Comparison of ENCODE assay signal across 15 mouse cellular contexts in genomic region chr6:33992213-33993034, GRCm38 (mm10). TPM values are rescaled to one million over a fixed set of nuclear protein-coding genes. Genes with fewer than 3 reads are reported as not detected.
DNase-seq lines count a peak whose midpoint lies in the region; ATAC-seq and TF ChIP-seq lines count a peak whose summit lies in the region.
"Had no signal": no experiment of that assay in that cellular context is flagged by ENCODE, and none has a peak within 500 bp of the region (broad histone marks: within the 10 kb centered on the region; RNA-seq: fewer than 3 reads in every experiment).

No protein-coding gene starts in this region.

- H3K4me1 ChIP-seq in forebrain, embryonic 12.5 days: peaks cover 23% of the 10 kb centered on the region
- peaks cover 10% of the 10 kb centered on the region for H3K4me1 ChIP-seq in limb, embryonic 10.5 days
- peaks cover 18% of the 10 kb centered on the region; the same call in 1 of the 2 replicates for H3K4me1 ChIP-seq in neural tube, embryonic 13.5 days (replicated peaks)
- H3K4me1 ChIP-seq: heart, embryonic 12.5 days had no signal

- H3K9me3 ChIP-seq in forebrain, embryonic 12.5 days: no peaks in the 10 kb centered on the region
- H3K9me3 ChIP-seq in limb, embryonic 10.5 days (replicated peaks): no peaks in the 10 kb centered on the region
- no peaks in the 10 kb centered on the region for H3K9me3 ChIP-seq in neural tube, embryonic 13.5 days
- H3K9me3 ChIP-seq: heart, embryonic 12.5 days had no signal

- intact Hi-C loops in left cerebral cortex, adult 2 months (cut with DNase I): no loop called here
- intact Hi-C loops in heart, postnatal 10 days (cut with DNase I): no loop called here

- peak; percentile 93 for ATAC-seq in forebrain, embryonic 12.5 days (ENCODE audit: low FRiP score)
- peak; percentile 84 for ATAC-seq in neural tube, embryonic 13.5 days (ENCODE audit: low read depth)
- no peak for ATAC-seq in erythroblast, adult 5-6 weeks (replicated peaks; ENCODE audit: low FRiP score, poor library complexity, severe bottlenecking)

- H3K4me3 ChIP-seq in left cerebral cortex, adult 2 months: peak overlapping the region; percentile 11; the same call in 1 of the 2 replicates
- 0 out of 2 replicates have a peak overlapping the region, but pooled peaks have one; percentile 2 for H3K4me3 ChIP-seq in forebrain, embryonic 12.5 days (replicated peaks)
- H3K4me3 ChIP-seq in limb, embryonic 10.5 days: peak overlapping the region; percentile 19; the same call in 1 of the 2 replicates
- H3K4me3 ChIP-seq in neural tube, embryonic 13.5 days: peak overlapping the region; percentile 10
- H3K4me3 ChIP-seq: erythroblast, embryonic 14.5 days; heart, embryonic 12.5 days had no signal

- H3K4me2 ChIP-seq in forebrain, embryonic 12.5 days: peak overlapping the region; percentile 31
- peak overlapping the region; percentile 45 for H3K4me2 ChIP-seq in neural tube, embryonic 13.5 days
- H3K4me2 ChIP-seq: heart, embryonic 12.5 days had no signal

- no peak for TF ChIP-seq CTCF in left cerebral cortex, adult 2 months (IDR thresholded peaks at IDR 0.05)

- H3K36me3 ChIP-seq in forebrain, embryonic 12.5 days (replicated peaks): no peaks in the 10 kb centered on the region
- no peaks in the 10 kb centered on the region for H3K36me3 ChIP-seq in limb, embryonic 10.5 days
- no peaks in the 10 kb centered on the region for H3K36me3 ChIP-seq in neural tube, embryonic 13.5 days
- H3K36me3 ChIP-seq: heart, embryonic 12.5 days had no signal

- H3K9ac ChIP-seq in forebrain, embryonic 12.5 days: no peak overlapping the region
- H3K9ac ChIP-seq in neural tube, embryonic 13.5 days: no peak overlapping the region
- H3K9ac ChIP-seq: heart, embryonic 12.5 days had no signal

- DNase-seq in left cerebral cortex, adult 2 months (ENCODE audit: extremely low spot score in 1 of 2, low spot score in 2 of 2): no peak
- DNase-seq in left cerebral cortex, adult 11 months (ENCODE audit: low spot score): no peak
- no peak for DNase-seq in limb, embryonic 10.5 days (ENCODE audit: low spot score)
- no peak for DNase-seq in kidney, adult 9 months
- DNase-seq in heart, postnatal 10 days: no peak
- DNase-seq: adrenal gland, postnatal 25 days; B cell, adult 2 months; cerebellum, adult 8-10 months; layer of hippocampus, adult 9-11 months had no signal

- no peak overlapping the region for H3K27ac ChIP-seq in left cerebral cortex, adult 2 months
- H3K27ac ChIP-seq in forebrain, embryonic 12.5 days: peak overlapping the region; percentile 68
- no peak overlapping the region for H3K27ac ChIP-seq in limb, embryonic 10.5 days
- peak overlapping the region; percentile 67 for H3K27ac ChIP-seq in neural tube, embryonic 13.5 days (replicated peaks)

- WGBS in forebrain, embryonic 12.5 days: 25% methylated on average over 24 of the region's 24 CpGs
- WGBS in limb, embryonic 10.5 days: 43% methylated on average over 24 of the region's 24 CpGs
- 26% methylated on average over 24 of the region's 24 CpGs for WGBS in neural tube, embryonic 13.5 days

- H3K27me3 ChIP-seq in forebrain, embryonic 12.5 days: no peaks in the 10 kb centered on the region
- no peaks in the 10 kb centered on the region for H3K27me3 ChIP-seq in limb, embryonic 10.5 days (ENCODE audit: low read depth, poor library complexity, severe bottlenecking)
- H3K27me3 ChIP-seq in neural tube, embryonic 13.5 days: no peaks in the 10 kb centered on the region
- H3K27me3 ChIP-seq: heart, embryonic 12.5 days had no signal

RNA-seq across cellular contexts. Expression of gene Lrguk, which starts 36.8 kb away (rescaled TPM):
- total RNA-seq in left cerebral cortex, adult 2 months (2021): 1 to 10 TPM; 2.9 to 3.3 TPM
- 0.90 and 0.98 TPM in 2 replicates for polyA plus RNA-seq in forebrain, embryonic 12.5 days (2016; fragmentation: Nextera tagmentation; extraction: Ambion mirVana)
- 0.81 and 1.3 TPM in 2 replicates for polyA plus RNA-seq in limb, embryonic 10.5 days (2016; fragmentation: Nextera tagmentation; extraction: Ambion mirVana)
- 1.2 and 1.4 TPM in 2 replicates for polyA plus RNA-seq in neural tube, embryonic 13.5 days (2015; fragmentation: Nextera tagmentation; extraction: Ambion mirVana)
- total RNA-seq in heart, postnatal 10 days (2021): under 1 TPM; 0.14 to 0.35 TPM
- 0.19 TPM in 1 of 2 replicates, not detected in the other for total RNA-seq in erythroblast, adult 5-6 weeks (2015; ENCODE audit: low replicate concordance)
- total RNA-seq in erythroblast, adult 5-6 weeks (2017; ENCODE audit: low replicate concordance): not detected in 2 replicates
- polyA plus RNA-seq: erythroblast, embryonic 14.5 days; liver, adult 2 months had no signal

Comparison
In these comparisons a context has a peak if more than half of its experiments do, and no peak if none do; other contexts are left out.
1. H3K27ac ChIP-seq: peak in forebrain, embryonic 12.5 days (single experiment) and neural tube, embryonic 13.5 days (single experiment); none in left cerebral cortex, adult 2 months (single experiment) and limb, embryonic 10.5 days (single experiment).
2. Peak in every context shown above with its lines, with median percentiles within 50 percentile points of each other: H3K4me3 ChIP-seq.